Mouse (Mus musculus) regulatory T cell (primary cell): ENCODE data around the gene Gm10521.
"Not testable (repeated sequence)": the region's sequence is repeated elsewhere in the genome, so short reads cannot be mapped to it uniquely, and the experiment has no call there.

ENCODE experiments used
- in situ Hi-C: fragments of 300-600 bp; cut with MboI, MseI; formaldehyde crosslinking; loops from one replicate; pipeline ENCODE4 v1.15.1; 2025; ENCODE audit warnings: high pct_unique_total_duplicates

Gene Gm10521

DNA sequence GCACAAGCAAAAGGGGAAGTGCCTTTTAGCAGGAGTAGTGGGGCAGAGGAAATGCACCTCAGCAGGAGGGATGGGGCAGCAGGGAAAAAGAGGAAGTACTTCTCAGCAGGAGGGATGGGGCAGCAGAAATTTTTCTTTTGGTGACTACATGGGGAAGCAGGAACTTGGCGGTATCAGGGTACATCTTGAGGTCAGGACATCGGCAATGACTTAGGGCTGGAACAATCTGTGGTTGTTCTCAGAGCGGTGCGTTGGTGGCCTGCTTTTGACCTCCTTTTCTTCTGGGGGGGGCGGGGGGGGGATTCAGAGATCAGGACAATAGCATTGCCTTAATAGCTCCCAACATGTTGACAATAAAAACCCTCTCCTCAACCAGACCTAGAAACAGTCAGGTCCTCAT lies at the start of gene Gm10521:
Gene Gm10521 (plus strand): TSS at position 301 of the 400 bp plus-strand sequence.
- in situ Hi-C loops = not testable (repeated sequence)

- in situ Hi-C loops = no loop called here
Measured at GRCm38 (mm10) chr1:171848201-171848600, 47.3 kb upstream of the Gm10521 start.

DNA sequence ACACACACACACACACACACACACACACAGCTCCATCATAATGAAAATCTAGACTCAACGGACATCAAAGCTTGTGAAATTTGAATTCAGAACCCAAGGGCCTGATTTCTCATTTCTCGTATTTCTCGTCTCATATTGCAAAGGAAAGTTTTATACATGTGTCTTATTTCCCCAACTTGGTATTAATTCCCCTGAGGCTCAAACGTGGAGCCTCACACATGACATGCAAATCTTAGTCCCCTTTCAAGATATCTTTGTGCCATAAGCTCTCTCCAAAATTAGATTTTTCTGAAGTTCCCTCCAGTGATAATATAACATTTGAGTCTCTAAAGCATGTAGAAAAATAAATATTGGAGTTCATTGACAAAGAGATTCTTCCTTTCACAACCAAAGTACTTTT lies 46.7 kb upstream of the Gm10521 start:
- in situ Hi-C loops = no loop called here

DNA sequence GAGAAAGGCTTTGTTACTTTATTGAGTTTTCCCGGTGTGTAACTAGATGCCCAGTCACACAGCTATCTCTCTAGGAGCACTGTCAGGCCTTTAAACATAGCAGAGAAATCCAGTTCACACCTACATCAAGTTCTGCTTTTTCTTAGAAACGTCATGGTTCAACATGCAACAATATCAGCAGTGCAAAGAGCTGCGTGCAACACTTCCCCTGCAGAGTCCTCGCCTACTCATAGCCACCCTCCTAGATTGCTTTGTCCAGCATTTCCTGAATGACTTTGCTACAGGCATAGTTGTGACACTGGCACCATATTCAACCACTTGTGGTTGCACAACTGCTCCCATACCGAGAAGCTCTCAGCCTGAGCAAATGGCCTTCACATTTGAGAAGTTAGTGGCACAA lies 46.0 kb upstream of the Gm10521 start:
- in situ Hi-C loops = no loop called here

GRCm38 (mm10) chr1:171865467-171865866 lies 30.0 kb upstream of the Gm10521 start:
- in situ Hi-C loops = no loop called here

DNA sequence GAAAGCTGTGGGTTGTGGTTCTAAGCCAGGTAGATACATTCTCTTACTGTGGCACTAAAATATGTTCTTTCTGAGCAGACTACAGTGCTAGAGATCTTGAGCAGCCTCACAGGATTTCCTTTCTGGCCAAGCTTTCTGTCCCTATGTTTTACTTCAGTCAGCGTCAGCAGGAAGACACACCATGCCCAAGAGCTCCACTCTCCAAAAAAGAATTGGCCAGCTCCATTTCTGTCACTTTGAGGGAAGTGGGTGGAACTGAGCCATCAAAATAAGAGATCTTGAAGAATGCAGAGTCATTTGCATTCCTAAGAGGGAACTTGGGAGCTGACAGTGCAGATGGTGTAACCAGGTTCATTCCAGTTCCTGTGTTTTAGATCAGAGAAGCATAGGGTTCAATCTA lies 8.5 kb upstream of the Gm10521 start:
- in situ Hi-C loops = no loop called here

GRCm38 (mm10) chr1:171904011-171904410 lies 8.5 kb downstream of the Gm10521 start:
- in situ Hi-C loops = no loop called here

- in situ Hi-C loops = no loop called here
Measured at GRCm38 (mm10) chr1:171915638-171916458, 20.4 kb downstream of the Gm10521 start.

DNA sequence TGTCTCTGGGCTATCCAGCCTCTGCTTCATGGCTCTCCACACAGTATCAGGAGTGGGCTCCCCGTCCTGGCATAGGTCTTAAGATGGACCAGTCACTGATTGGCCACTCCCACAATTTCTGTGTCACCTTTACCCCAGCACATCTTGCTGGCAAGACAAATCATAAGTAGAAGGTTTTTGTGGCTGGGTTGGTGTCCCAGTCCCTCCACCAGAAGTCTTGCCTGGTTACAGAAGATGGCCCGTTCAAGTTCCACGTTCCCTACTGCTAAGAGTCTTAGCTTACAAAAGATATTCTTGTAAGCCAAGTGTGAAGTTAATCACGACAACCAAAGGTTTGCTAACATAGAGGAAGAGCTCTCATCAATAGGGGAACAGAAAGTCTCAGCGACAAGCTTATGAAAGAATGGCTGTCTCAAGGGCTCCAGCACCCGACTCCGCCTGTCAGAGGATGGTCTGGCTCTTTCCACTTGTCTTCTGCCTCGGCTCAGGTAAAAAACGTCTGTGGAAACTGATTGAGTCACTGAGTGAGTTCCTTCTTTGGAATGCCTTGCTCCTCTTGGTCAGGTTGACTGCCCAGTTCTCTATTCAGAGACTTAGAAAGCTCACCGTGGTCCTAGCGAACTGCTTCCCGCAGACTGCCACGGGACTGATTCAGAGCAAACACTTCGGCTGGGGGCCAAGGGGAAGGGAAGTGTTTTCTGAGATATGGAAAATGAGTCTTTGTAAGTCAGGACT lies 22.0 kb downstream of the Gm10521 start, which contains the start of gene Slamf6:
Gene Slamf6 (plus strand): TSS at position 211 of the 735 bp plus-strand sequence.
- in situ Hi-C loops = no loop called here

DNA sequence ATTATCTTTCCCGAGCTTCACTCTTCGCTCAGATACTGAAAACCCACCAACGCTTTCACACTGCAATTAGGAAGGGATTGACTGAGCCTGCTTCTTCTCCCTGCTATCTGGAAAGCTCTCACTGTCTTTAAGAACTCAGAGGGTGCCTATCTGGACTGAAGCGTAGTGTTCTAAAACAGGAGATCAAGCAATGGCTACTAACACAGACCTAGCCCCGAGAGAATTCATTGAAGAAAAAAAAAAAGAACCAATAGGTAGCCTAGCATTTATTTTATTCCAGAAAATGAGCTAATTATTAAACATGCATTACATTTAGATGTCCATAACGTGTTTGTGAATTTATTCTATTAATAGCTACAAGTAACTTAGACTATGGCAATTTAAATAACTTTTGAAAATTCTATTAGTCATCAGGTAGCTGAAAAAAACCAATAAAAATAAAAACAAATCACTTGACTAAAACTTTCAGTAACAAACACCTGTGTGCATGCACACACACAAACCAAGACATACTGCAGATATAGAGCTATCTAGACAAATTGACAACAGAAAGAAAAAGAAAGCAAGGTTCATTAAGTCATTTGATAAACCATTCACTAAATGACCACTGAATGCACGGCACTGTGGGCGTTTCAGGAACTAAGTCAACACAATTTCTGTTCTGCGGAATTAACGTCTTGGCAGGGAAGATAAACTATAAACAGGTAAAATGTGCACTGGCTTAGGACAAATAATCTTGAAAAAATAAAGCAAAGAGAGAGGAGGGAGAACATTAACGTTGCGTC lies 22.9 kb downstream of the Gm10521 start:
- in situ Hi-C loops = no loop called here

- in situ Hi-C loops = no loop called here
Measured at GRCm38 (mm10) chr1:171919193-171919592, 23.7 kb downstream of the Gm10521 start.

DNA sequence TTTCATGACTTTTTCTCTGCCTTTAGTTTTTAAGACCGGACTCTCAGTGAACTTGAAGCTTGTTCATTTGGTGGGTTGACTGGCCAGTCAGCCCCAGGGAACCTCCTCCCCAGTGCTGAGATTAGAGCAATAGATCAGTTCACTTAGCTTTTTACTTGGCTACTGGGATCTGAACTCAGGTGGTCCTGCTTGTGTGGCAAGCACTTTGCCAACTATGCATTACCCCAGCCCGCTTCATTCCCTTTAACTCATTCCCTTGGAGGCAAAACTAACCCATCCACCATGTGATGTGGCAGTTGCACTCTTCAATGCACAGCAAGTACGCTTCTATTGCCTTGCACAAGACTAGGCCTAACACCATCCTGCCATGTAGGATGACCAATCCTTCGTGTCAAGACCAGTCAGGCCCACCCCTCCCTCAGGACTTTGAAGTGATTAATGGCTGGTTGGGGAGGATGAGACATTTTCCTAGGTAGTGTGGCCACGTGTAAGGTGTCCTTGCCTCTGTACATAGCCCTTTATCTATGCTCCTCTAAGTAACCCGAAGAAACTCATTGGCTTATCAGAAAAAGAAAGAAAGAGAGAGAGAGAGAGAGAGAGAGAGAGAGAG lies 24.5 kb downstream of the Gm10521 start:
- in situ Hi-C loops = no loop called here

- in situ Hi-C loops = no loop called here
Measured at GRCm38 (mm10) chr1:171920989-171921621, 25.6 kb downstream of the Gm10521 start.

- in situ Hi-C loops = no loop called here
Measured at GRCm38 (mm10) chr1:171921641-171922040, 26.2 kb downstream of the Gm10521 start.

DNA sequence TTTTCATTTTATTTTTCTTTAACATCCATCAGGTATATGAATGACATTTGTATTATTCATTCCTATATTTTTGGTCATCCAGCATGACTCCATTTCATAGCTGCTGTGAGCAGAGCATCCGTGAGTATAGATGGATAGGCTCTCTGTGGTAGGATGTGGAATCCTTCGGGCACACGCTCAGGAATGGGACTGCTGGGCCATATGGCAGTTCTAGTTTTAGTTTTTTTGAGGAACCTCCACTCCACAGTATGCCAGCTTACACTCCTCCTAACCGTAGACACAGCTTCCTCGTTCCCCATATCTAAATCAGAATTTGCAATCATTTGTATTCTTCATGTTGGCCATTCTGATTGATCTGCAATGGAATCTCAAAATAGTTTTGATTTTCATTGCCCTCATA lies 27.4 kb downstream of the Gm10521 start:
- in situ Hi-C loops = no loop called here

GRCm38 (mm10) chr1:171924900-171925299 lies 29.4 kb downstream of the Gm10521 start:
- in situ Hi-C loops = no loop called here

GRCm38 (mm10) chr1:171933851-171934250 lies 38.4 kb downstream of the Gm10521 start:
- in situ Hi-C loops = no loop called here

GRCm38 (mm10) chr1:171938952-171939948 lies 43.8 kb downstream of the Gm10521 start:
- in situ Hi-C loops = no loop called here

DNA sequence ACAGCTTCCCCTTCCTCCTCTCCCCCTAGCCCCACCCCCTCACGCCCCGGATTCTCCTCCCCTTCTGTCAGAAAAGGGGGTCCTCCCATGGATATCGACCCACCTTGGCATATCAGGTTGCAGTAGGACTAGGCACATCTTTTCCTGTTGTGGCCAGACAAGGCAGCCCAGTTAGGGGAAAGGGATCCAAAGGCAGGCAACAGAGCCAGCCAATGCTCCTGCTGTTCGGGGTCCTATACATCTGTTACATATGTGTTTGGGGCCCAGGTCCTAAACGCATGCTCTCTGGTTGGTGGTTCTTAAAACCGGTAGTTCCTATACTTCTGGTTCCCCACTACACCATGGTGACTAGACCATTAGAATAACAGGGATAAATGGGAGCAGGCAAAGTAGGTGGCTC lies 45.2 kb downstream of the Gm10521 start:
- in situ Hi-C loops = no loop called here

DNA sequence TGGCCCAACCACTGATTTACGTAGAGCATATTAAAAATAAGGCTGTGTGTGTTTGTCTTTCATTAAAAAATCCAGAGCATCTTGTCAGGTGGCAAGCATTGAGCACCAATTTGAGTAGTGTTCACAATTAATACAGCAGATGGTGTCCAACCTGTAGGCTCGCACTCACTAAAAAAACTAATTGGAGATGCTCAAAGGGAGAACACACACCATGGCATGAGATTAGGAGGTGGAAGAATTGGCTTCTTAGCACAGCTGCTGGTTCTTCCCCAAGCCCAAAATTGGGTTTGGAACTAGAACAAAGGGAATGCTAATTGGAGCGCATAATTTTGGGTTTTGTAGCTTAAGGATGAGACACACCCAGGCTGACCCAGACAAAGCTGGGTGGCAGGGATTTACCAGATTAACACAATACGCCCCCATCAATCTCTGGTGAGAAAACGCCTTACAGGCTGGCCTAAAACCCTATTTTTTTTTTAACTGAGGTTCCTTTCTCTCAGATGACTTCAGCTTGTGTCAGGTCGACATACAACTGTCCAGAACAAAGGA lies 51.1 kb downstream of the Gm10521 start:
- in situ Hi-C loops = no loop called here
